Mouse (Mus musculus) embryo, embryonic 11.5 days (tissue): Measurements from ENCODE around the gene Agap1.

Experiments
- DNase-seq: peaks from one replicate; pipeline ENCODE4 v3.0.0-alpha.2; 2012; ENCODE audit warnings: low read depth, low spot score

The Agap1 gene

GRCm38 (mm10) chr1:89901381-89901780 is 446.8 kb downstream of the Agap1 start:
- DNase-seq, result no peak

DNA sequence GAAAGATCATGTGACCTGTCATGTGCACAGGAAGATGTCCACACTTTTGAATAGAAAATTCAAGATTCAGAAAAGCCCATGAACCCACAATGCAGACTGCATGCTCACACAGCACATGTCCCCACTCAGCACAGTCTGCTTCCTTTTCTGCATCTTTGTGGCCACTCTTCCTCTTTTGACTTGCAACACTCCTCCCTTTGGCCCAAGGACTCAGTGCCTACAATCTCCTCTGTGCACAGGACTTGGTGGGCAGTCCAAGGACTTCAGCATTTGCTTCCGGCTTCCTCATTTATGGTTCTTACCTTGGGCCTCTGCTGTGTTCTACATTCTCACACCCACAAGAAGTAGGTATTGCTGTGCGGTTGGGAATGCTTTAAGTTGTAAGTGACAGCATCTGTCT is 447.6 kb downstream of the Agap1 start:
- DNase-seq, result no peak

DNA sequence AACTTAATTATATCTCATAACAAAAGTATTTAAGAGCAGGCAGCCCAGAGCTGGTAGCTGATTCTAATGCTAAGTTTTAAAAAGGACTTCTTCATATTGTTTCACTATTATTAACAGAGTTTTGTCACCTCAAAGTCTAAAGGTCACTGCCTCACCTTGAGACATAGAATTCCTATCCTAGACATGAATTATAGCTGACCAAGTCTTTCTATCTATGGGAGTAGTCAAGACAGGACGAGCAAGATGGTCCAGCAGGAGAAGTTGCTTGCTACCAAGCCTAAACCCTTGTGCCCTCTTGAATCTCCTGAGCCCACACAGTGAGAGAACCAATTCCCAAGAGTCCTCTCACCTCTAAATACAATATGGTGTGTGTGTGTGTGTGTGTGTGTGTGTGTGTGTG is 448.0 kb downstream of the Agap1 start:
- DNase-seq, result no peak

GRCm38 (mm10) chr1:89909796-89910195 is 455.2 kb downstream of the Agap1 start:
- no peak for DNase-seq

- DNase-seq, result no peak
Measured at GRCm38 (mm10) chr1:89912392-89912791, 457.8 kb downstream of the Agap1 start.

DNA sequence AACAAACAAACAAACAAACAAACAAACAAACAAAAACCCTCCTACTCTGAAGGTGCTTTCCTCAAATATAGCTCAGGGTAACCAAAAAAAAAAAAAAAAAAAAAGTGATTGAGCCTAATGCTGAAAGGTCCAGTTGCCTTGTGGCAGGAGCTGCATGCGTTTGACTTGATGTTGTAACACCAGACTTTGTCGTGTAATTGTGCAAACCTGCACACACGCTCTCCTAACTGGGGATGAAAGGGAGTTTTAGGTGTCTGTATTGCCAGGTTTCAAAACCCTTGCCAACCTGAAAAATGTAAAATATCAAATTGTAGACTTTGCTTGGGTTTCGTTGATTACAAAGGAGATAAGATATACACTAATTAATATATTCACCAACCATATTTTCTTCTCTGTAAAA is 459.0 kb downstream of the Agap1 start:
- no peak for DNase-seq

- no peak for DNase-seq
Measured at GRCm38 (mm10) chr1:89918111-89918510, 463.5 kb downstream of the Agap1 start.

DNA sequence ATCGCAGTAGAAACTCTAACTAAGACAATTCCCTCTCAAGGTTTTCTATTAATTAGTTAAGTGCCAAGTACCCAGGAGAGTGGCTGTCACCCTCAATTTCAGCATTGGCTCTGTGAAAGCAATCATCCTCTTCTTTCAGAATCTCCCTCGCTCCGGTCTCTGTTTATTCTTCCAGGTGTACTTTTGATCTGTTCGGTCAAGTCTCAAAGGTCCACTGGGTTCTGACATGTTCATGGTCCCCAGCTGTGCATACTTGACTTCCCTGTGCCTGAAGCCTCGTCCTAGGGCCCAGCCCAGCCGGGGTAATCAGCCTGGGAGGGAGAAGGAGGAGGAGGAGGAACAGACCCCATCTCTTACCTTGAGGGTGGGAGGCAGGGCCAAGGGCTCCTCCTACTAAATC is 464.6 kb downstream of the Agap1 start:
- DNase-seq, result no peak

DNA sequence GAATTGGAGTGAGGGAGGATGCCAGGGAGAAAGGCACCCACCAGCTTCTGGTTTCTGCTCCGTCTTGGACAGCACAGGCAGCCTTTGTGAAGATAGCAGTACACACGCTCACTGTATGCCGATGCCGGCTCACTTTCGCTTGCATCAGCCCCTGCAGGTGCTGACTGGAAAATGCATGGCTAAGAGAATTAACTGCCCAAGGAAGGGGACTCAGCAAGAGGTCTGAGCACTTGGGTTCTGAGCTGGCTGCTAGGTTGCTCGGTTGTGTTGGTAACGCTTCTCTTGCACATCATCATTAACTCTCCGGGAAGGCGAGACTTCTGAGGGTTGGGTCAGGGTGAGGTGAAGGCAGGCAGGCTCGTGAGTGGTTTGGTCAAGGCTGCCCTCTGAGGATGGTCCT is 467.2 kb downstream of the Agap1 start:
- DNase-seq, result no peak

DNA sequence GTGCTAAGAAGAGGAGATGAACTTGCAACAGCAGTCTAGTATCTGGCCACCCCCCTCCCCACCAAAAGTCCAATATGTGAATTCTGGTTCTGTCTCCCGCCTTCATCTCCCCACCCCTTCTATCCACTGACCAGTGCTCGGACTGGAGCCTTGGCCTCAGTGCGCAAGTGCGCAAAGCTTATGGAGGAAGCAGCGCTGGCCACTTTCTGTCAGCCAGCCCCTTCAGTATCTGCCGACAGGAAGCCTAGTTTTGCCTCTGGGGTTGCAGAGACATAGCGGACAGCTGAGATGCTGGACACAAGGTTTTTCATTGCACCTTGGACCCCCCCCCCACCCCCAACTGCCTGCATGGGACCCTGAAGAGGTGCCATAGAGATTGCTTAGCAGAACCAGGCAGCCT is 467.7 kb downstream of the Agap1 start:
- DNase-seq, result no peak

DNA sequence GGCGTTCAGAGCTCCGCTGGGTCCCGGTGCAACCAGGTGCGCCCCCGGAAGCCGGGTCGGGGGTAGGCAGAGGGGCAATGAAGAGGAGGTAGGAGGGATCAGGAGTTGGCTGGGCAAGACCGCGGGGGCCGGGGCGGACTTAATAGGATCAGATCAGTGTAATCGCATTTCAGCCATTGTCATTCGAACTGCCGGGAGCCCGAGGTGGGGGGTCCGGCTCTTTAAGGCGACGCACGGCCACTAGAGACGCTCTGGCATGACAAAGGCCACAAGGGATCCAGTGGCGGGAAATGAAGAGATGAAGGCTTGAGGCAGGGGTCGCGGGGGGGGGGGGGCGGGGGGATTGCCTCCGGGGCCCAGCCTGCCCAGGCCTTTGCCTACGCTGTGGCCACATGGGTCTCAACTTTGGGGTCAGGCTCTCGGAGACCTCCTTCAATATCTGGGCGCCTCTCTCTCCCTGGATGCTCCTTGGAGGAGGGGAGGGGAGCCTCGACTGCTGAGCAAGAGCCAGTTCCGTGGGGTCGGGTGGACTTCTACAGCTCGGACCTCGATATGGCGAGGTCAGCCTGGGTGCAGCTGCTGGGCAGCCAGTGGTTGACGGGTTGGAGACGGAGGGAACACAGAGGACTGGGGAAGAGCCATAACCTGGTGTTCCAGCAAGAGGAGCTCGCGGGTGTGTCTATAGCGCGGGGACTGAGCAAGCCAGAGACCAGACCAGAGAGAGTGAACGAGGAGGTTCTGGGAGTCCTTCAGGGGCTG is 468.5 kb downstream of the Agap1 start:
- no peak for DNase-seq

- DNase-seq, result no peak
Measured at GRCm38 (mm10) chr1:89923642-89924020, 469.0 kb downstream of the Agap1 start.

- DNase-seq, result no peak
Measured at GRCm38 (mm10) chr1:89925501-89926190, 471.0 kb downstream of the Agap1 start.

DNA sequence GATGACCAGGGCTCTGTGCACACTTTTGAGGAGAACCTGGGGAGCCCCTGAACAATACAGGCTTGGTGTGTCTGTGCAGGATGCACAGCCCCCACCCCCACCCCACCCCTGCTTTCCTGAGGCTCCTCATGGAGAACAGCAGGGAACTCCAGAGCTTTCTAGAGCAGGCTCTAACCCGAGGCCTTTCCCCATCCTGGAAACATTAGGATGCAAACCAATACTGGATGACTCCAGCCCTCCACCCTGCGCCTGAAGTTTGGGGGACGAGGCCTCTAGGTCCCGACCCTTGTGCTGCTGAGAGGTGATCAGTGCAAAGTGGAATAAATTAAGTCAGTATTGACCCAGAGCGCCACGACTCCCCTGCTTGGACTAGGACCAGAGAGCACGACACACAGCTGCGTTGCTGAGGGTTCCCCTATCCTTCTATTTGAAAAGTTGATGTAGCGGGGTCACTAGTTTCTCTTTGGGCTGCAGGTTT is 472.0 kb downstream of the Agap1 start:
- no peak for DNase-seq

DNA sequence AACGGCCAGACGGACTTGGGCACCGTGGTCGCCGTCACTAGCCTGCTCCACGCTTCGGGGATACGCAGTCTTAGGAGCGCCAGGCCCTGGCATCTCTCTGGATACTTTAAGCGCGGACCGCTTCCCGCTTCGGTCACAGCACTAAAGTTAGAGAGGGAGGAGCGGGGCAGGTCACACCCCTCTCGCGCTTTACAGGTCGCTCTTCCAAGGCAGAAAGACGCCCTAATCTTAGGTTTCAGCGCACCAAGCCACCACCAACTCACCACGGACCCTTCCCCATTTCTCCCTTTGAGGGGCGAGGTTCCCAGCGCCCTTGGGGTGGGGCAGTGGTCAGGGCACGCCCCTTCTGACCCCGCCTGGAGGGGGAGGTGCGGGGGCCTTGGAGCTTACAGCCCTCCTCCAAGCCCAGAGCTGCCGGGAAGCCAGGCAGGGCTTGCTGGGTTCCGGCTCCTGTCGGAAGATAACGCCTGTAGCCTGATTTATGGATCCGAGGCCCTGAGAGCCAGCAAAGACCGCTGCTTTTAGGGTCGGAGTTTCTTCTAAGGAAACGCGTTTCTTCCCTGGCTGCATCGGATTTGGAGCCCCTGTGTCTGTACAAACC is 472.6 kb downstream of the Agap1 start:
- no peak for DNase-seq

DNA sequence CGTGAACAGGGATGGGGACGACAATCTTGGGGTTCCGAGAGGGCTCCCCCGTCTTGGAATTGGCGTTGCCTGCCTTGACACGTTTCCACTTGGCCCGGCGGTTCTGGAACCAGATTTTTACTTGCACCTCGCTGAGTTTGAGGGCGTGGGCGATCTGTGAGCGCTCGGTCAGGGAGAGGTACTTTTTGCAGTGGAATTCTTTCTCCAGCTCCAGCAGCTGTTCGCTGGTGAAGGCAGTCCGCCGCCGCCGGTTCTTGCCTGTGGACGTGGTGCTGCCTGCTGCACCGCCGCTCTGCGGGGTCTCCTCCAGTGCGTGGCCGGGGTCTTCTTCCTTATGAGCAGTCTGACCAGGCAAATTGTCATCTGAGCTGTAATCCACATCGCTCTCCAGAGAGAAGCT is 474.1 kb downstream of the Agap1 start:
- no peak for DNase-seq

- DNase-seq, result no peak
Measured at GRCm38 (mm10) chr1:89929181-89929580, 474.6 kb downstream of the Agap1 start.

DNA sequence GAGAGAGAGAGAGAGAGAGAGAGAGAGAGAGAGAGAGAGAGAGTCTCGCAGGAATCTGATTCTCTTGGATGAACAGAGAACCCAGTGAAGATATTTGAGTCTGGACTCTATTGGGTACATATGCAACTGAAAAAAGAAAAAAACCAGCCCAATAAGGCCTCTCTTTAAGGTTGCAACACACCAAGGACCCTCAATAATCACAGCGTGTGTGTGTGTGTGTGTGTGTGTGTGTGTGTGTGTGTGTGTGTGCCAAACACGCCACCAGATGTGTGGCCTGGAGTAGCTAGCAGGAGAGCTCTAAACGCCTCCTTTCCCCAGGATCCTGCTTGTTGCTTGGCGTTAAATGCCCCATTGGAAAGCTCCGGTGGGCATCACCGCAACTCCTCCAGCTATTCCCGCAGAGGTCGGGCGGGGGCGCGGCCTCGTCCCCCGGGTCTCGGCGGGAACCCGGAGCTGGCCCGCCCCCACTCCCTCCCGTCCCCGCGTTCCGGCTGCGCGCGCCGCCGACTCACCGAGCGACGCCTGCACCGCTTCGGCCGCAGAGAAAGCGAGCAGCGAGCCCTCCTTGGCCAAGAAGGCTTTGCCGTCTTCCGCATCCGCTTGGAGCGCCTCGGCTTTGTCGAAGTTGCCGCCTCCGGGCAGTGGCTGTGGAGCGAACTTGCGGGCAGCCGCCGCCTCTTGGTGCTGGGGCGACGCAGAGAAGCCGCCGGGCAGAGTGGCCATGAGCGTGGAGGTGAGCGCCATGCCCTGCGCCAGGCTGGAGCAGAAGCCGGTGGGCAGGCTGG is 475.3 kb downstream of the Agap1 start:
- DNase-seq, result no peak

GRCm38 (mm10) chr1:89930551-89930950 is 475.9 kb downstream of the Agap1 start:
- no peak for DNase-seq

GRCm38 (mm10) chr1:89931120-89931519 is 476.5 kb downstream of the Agap1 start, which contains the start of gene Gbx2:
Gene Gbx2 (minus strand): TSS chr1:89931179.
- peak; percentile 83 for DNase-seq

GRCm38 (mm10) chr1:89932021-89932423 is 477.4 kb downstream of the Agap1 start:
- no peak for DNase-seq

DNA sequence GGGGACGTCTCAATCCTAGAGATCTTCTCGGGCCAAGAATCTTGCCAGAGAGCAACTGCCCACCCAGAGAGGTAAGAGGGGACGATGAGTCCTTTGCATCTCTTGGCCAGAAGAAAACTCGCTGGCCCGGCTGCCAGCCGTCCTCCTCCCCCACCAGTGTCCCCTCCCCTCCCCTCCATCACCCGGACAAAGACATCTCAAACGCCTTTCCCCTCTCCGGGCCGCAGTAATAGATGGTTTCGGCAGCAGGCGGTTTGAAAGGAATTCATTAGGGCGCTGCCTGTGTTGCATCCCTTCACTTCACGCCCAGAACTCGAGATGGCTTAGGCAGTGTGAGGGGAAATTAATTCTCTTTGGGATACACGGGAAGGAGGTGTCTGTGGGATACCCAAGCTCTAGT is 478.0 kb downstream of the Agap1 start:
- no peak for DNase-seq
